Mouse (Mus musculus) forebrain, embryonic 16.5 days (tissue): ENCODE data around the gene Rassf3. TPM values are rescaled to one million over a fixed set of nuclear protein-coding genes. Genes with fewer than 3 reads are reported as not detected.

ENCODE experiments used
- ATAC-seq: fragments of 200-750 bp; cut with Nextera tagmentation; 2 replicates; pipeline ENCODE4 v1.8.0; 2017; ENCODE audit warnings: mild to moderate bottlenecking, moderate library complexity
- H3K27ac ChIP-seq: fragments of 300-500 bp; sonication (generic); 2 replicates; pipeline ENCODE4 v1.5.1; 2014; ENCODE audit warnings: low read length, control low read depth
- H3K27me3 ChIP-seq: fragments of 300-500 bp; sonication (generic); replicated peaks from 2 replicates; pipeline ENCODE4 v1.6.1; 2014; ENCODE audit warnings: low read length; ENCODE audit not compliant: control insufficient read depth, insufficient read depth
- H3K36me3 ChIP-seq: fragments of 300-500 bp; sonication (generic); 2 replicates; pipeline ENCODE4 v1.6.1; 2014; ENCODE audit not compliant: control insufficient read depth, insufficient read depth
- H3K4me1 ChIP-seq: fragments of 300-500 bp; sonication (generic); replicated peaks from 2 replicates; pipeline ENCODE4 v1.6.1; 2014; ENCODE audit warnings: low read length; ENCODE audit not compliant: control insufficient read depth, insufficient read depth
- H3K4me2 ChIP-seq: fragments of 300-500 bp; sonication (generic); 2 replicates; pipeline ENCODE4 v1.6.1; 2014; ENCODE audit warnings: mild to moderate bottlenecking, low read length, control low read depth
- H3K4me3 ChIP-seq: fragments of 300-500 bp; sonication (generic); replicated peaks from 2 replicates; pipeline ENCODE4 v1.5.1; 2014; ENCODE audit warnings: mild to moderate bottlenecking, low read length, control low read depth
- H3K9ac ChIP-seq: fragments of 300-500 bp; sonication (generic); replicated peaks from 2 replicates; pipeline ENCODE4 v1.6.1; 2014; ENCODE audit warnings: low read depth, low read length, control low read depth
- H3K9me3 ChIP-seq: fragments of 300-500 bp; sonication (generic); 2 replicates; pipeline ENCODE4 v1.6.1; 2016; ENCODE audit warnings: low read length; ENCODE audit not compliant: control insufficient read depth
- WGBS: fragments of 180-500 bp; shearing (Covaris S2); extraction: QIAGEN DNeasy Blood & Tissue Kit; methylation state at CpG from one replicate; pipeline ENCODE4 v1.1.7; 2014; 5-methylcytosine and 5-hydroxymethylcytosine counted together
- polyA plus RNA-seq: library from polyadenylated mRNA; unstranded; fragments of >200 nt; fragmentation: Nextera tagmentation; extraction: Ambion mirVana; gene quantifications from 2 replicates; pipeline ENCODE4 v1.2.1, GENCODE M21; 2015

Rassf3 gene
- polyA plus RNA-seq, 1 experiment from 2014 or later: 4.1 TPM

- Histone ChIP-seq H3K4me2 (no peak overlapping the region), H3K36me3 (peaks cover 4% of the 10 kb centered on the region; the same call in 1 of the 2 replicates), H3K9ac (no peak overlapping the region), H3K4me3 (no peak overlapping the region), H3K9me3 (no peaks in the 10 kb centered on the region), H3K27me3 (no peaks in the 10 kb centered on the region), H3K27ac (no peak overlapping the region), H3K4me1 (peaks cover 18% of the 10 kb centered on the region)
- 91% methylated on average over 18 of the region's 18 CpGs for WGBS
- no peak for ATAC-seq
These were observed 107.2 kb downstream of the Rassf3 start for GRCm38 (mm10) chr10:121368783-121369465.

DNA sequence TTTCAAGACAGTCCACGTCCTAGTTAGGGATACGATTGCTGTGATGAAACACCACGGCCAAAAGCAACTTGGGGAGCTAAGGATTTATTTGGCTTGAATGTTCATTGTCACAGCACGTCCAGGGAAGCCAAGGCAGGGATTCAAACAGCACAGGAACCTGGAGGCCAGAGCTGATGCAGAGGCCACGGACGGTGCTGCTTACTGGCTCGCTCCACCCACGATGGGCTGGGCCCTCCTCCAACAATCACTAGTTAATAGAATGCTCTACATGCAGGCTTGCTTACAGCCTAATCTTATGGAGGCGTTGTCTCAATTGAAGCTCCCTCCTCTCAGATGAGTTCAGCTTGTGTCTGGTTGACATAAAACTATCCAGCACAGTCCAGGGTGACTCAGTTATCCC lies 108.4 kb downstream of the Rassf3 start:
- Histone ChIP-seq H3K9me3 (no peaks in the 10 kb centered on the region), H3K36me3 (0 out of 2 replicates have a peak, but pooled peaks cover 4% of the 10 kb centered on the region), H3K4me3 (no peak overlapping the region), H3K4me1 (peaks cover 18% of the 10 kb centered on the region), H3K4me2 (no peak overlapping the region), H3K27ac (no peak overlapping the region), H3K27me3 (no peaks in the 10 kb centered on the region), H3K9ac (no peak overlapping the region)
- 83% methylated on average over 9 of the region's 9 CpGs for WGBS
- no peak for ATAC-seq

DNA sequence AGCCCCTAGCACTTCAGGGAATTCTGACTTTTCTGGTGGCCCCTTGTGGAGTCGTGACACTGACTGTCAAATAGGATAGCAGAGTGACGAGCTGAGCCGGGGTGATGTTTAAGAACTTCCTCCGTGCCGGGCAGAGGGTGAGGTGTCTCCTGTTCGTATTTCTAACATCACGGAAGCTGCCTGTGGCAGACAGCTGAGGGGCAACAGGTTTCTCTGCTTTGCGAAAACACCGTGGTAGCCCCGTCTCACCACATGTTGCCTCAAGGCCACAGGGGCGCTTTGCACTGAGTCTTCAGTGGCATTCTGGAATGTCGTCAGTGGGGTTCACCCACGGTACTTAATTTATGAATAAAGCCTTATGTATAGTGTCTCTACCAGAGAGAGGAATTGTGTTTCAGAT lies 108.9 kb downstream of the Rassf3 start:
- Histone ChIP-seq H3K4me2 (no peak overlapping the region), H3K9me3 (no peaks in the 10 kb centered on the region), H3K4me3 (no peak overlapping the region), H3K4me1 (peaks cover 18% of the 10 kb centered on the region), H3K27me3 (no peaks in the 10 kb centered on the region), H3K36me3 (0 out of 2 replicates have a peak, but pooled peaks cover 4% of the 10 kb centered on the region), H3K9ac (no peak overlapping the region), H3K27ac (no peak overlapping the region)
- WGBS: 85% methylated on average over 13 of the region's 13 CpGs
- no peak for ATAC-seq

- H3K9ac ChIP-seq: peak overlapping the region; percentile 72
- H3K4me2 ChIP-seq: peak overlapping the region; percentile 89
- no peaks in the 10 kb centered on the region for H3K9me3 ChIP-seq
- WGBS: 14% methylated on average over 9 of the region's 9 CpGs
- no peaks in the 10 kb centered on the region for H3K36me3 ChIP-seq
- H3K4me3 ChIP-seq: peak overlapping the region; percentile 72
- no peaks in the 10 kb centered on the region for H3K27me3 ChIP-seq
- ATAC-seq: no peak
- peaks cover 18% of the 10 kb centered on the region for H3K4me1 ChIP-seq
- H3K27ac ChIP-seq: no peak overlapping the region
These were observed 110.3 kb downstream of the Rassf3 start for GRCm38 (mm10) chr10:121365781-121366272.

GRCm38 (mm10) chr10:121364801-121365564 lies 111.2 kb downstream of the Rassf3 start, which contains the start of gene Gns:
Gene Gns (plus strand): TSS chr10:121365090.
- Histone ChIP-seq H3K4me2 (peak within 1 kb of the TSS; percentile 89), H3K9me3 (no peaks in the 10 kb centered on the region), H3K9ac (peak within 1 kb of the TSS; percentile 72), H3K36me3 (no peaks in the 10 kb centered on the region), H3K27ac (peak within 1 kb of the TSS; percentile 28; the same call in 1 of the 2 replicates), H3K27me3 (no peaks in the 10 kb centered on the region), H3K4me1 (peaks cover 18% of the 10 kb centered on the region), H3K4me3 (peak within 1 kb of the TSS; percentile 72)
- WGBS: under 1% methylated on average over 71 of the region's 72 CpGs
- ATAC-seq: peak; percentile 96

DNA sequence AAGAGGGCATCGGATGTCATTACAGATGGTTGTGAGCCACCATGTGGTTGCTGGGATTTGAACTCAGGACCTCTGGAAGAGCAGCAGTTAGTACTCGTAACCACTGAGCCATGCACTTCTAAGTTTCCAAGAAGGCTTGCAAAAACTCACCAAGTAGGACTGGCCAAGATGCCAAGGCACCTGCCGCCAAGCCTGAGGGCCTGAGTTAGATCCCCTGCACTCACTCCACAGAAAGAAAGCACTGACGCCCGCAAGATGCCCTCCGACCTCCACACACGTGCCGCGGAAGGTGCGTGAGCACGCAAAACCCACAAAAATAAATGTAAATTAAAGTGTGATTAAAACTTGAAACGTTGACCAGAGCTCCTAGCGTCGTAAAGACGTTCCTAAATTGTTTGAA lies 111.8 kb downstream of the Rassf3 start:
- WGBS: 26% methylated on average over 15 of the region's 15 CpGs

GRCm38 (mm10) chr10:121363201-121363600 lies 112.9 kb downstream of the Rassf3 start:
- no peak for ATAC-seq
- H3K4me3 ChIP-seq: no peak overlapping the region
- no peak overlapping the region for H3K9ac ChIP-seq
- H3K36me3 ChIP-seq: no peaks in the 10 kb centered on the region
- no peak overlapping the region for H3K4me2 ChIP-seq
- no peaks in the 10 kb centered on the region for H3K27me3 ChIP-seq
- WGBS: 88% methylated on average over 8 of the region's 8 CpGs
- H3K9me3 ChIP-seq: no peaks in the 10 kb centered on the region
- H3K4me1 ChIP-seq: peaks cover 18% of the 10 kb centered on the region
- H3K27ac ChIP-seq: no peak overlapping the region

More for the DNA sequence above, 111.8 kb downstream of the Rassf3 start:
- no peaks in the 10 kb centered on the region for H3K27me3 ChIP-seq
- peak overlapping the region; percentile 89 for H3K4me2 ChIP-seq
- peak overlapping the region; percentile 72 for H3K4me3 ChIP-seq
- H3K9ac ChIP-seq: peak overlapping the region; percentile 72
- peaks cover 18% of the 10 kb centered on the region for H3K4me1 ChIP-seq
- H3K9me3 ChIP-seq: no peaks in the 10 kb centered on the region
- H3K36me3 ChIP-seq: no peaks in the 10 kb centered on the region
- peak; percentile 4; the same call in 1 of the 2 replicates for ATAC-seq
- no peak overlapping the region for H3K27ac ChIP-seq

DNA sequence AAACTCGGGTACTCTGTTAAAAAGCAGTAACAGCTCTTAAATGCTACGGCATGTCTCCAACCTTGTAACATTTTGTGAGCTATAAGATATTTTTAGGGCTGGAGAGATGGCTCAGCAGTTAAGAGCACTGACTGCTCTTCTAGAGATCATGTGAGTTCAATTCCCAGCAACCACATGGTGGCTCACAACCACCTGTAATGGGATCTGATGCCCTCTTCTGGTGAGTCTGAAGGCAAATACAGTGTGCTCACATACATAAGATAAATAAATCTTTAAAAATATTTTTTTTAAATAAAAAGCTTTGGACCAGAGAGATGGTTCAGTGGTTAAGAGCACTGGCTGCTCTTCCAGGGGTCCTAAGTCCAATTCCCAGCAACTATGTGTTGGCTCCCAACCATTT lies 115.8 kb downstream of the Rassf3 start:
- Histone ChIP-seq H3K27me3 (no peaks in the 10 kb centered on the region), H3K9ac (no peak overlapping the region), H3K4me3 (no peak overlapping the region), H3K9me3 (no peaks in the 10 kb centered on the region), H3K36me3 (no peaks in the 10 kb centered on the region), H3K4me2 (no peak overlapping the region), H3K27ac (no peak overlapping the region), H3K4me1 (peaks cover 5% of the 10 kb centered on the region)
- ATAC-seq: no peak
- WGBS: 88% methylated on average over 2 of the region's 2 CpGs
